Mouse (Mus musculus): ENCODE measurements at regions not wholly inside any gene's neighbourhood (a gene's known extent, or its start where the extent isn't known, plus 50 kb on each side); places are given as distances from the start of the nearest gene placed in this dataset.

DNA sequence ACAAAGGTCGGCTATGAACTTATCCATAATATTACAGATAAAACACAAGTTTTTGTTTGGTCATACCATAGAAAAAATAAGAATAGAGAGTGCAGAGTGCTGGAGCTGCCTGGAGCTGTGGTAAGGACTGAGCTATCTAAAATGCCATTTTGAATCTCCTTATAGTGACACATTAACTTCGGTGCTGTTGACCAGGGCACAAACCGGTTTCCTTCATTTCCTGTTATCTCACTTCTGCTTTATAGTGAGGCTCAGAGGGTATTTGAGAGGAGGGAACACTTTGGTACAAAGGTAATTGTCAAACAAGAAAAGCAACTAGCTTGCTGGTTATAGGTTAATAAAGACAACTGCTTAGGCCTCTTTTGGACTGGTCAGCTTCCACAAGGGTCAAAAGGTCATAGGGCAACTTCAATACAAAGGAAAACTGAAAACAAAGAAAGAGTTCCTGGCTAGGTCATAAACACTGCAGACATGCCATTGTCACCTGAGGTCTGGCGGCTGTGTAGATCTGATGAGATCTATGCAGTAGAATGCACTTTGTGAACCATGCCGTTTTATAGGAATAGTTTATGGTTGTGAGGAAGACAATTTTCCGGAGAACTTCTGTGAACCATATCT is 132.2 kb upstream of the Bmp2 start:
- no peak for TF ChIP-seq CTCF (IDR thresholded peaks at IDR 0.05; ENCODE audit: low read depth, low read length)
- TF ChIP-seq POLR2A (IDR thresholded peaks at IDR 0.05; ENCODE audit: extremely low read depth, insufficient read depth, low read length) = no peak
